Mouse (Mus musculus) forebrain, embryonic 13.5 days (tissue): ENCODE measurements around the gene Stambp. TPM values are rescaled to one million over a fixed set of nuclear protein-coding genes. Genes with fewer than 3 reads are reported as not detected.

ENCODE experiments used
- ATAC-seq: fragments of 200-750 bp; cut with Nextera tagmentation; 2 replicates; pipeline ENCODE4 v1.8.0; 2017
- H3K27ac ChIP-seq: fragments of 300-500 bp; sonication (generic); 2 replicates; pipeline ENCODE4 v1.5.1; 2015; ENCODE audit warnings: inconsistent platforms, mild to moderate bottlenecking, moderate library complexity
- H3K27me3 ChIP-seq: fragments of 300-500 bp; sonication (generic); 2 replicates; pipeline ENCODE4 v1.6.1; 2015; ENCODE audit warnings: mild to moderate bottlenecking, inconsistent platforms
- H3K36me3 ChIP-seq: fragments of 300-500 bp; sonication (generic); 2 replicates; pipeline ENCODE4 v1.6.1; 2015; ENCODE audit warnings: mild to moderate bottlenecking, inconsistent platforms; ENCODE audit not compliant: poor library complexity, severe bottlenecking
- H3K4me1 ChIP-seq: fragments of 300-500 bp; sonication (generic); 2 replicates; pipeline ENCODE4 v1.6.1; 2015; ENCODE audit warnings: inconsistent platforms
- H3K4me2 ChIP-seq: fragments of 300-500 bp; sonication (generic); 2 replicates; pipeline ENCODE4 v1.6.1; 2015; ENCODE audit warnings: inconsistent platforms, mild to moderate bottlenecking, moderate library complexity
- H3K4me3 ChIP-seq: fragments of 300-500 bp; sonication (generic); 2 replicates; pipeline ENCODE4 v1.5.1; 2015; ENCODE audit warnings: mild to moderate bottlenecking, inconsistent platforms
- H3K9ac ChIP-seq: fragments of 300-500 bp; sonication (generic); 2 replicates; pipeline ENCODE4 v1.6.1; 2015; ENCODE audit warnings: mild to moderate bottlenecking, inconsistent platforms
- H3K9me3 ChIP-seq: fragments of 300-500 bp; sonication (generic); replicated peaks from 2 replicates; pipeline ENCODE4 v1.6.1; 2016; ENCODE audit warnings: inconsistent platforms
- WGBS: fragments of 180-500 bp; shearing (Covaris S2); methylation state at CpG from one replicate; pipeline ENCODE4 v1.1.7; 2015; 5-methylcytosine and 5-hydroxymethylcytosine counted together
- polyA plus RNA-seq: library from polyadenylated mRNA; unstranded; fragments of >200 nt; fragmentation: Nextera tagmentation; extraction: Ambion mirVana; gene quantifications from 2 replicates; pipeline ENCODE4 v1.2.1, GENCODE M21; 2015

Gene Stambp
- polyA plus RNA-seq, result 37.2 and 40.0 TPM in 2 replicates

DNA sequence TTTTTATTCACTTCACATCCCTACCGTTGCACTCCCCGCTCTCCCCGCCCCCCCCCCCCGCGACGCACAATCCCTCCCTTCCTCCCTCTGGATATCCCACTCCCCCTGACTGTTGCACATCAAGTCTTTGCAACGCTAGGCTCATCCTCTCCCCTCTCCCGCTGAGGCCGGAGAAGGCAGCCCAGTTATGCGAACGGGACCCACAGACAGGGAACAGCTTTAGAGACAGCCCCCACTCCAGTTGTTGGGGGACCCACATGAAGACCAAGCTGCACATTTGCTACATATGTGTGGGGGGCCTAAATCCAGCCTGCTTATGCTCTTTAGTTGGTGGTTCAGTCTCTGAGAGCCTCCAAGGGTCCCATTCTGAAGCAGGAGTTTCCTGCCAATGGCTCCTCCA lies at the start of gene Stambp:
Stambp (minus strand) TSS at position 59 of the 400 bp plus-strand sequence.
- Histone ChIP-seq H3K27ac (peak within 1 kb of the TSS; percentile 85), H3K27me3 (peaks cover 5% of the 10 kb centered on the region; the same call in 1 of the 2 replicates), H3K4me2 (peak within 1 kb of the TSS; percentile 91), H3K4me1 (peaks cover 16% of the 10 kb centered on the region), H3K9me3 (no peaks in the 10 kb centered on the region), H3K4me3 (peak within 1 kb of the TSS; percentile 82), H3K36me3 (peaks cover 18% of the 10 kb centered on the region), H3K9ac (peak within 1 kb of the TSS; percentile 87)
- WGBS, result 0% methylated on average over 5 of the region's 11 CpGs
- peak; percentile 79 for ATAC-seq

DNA sequence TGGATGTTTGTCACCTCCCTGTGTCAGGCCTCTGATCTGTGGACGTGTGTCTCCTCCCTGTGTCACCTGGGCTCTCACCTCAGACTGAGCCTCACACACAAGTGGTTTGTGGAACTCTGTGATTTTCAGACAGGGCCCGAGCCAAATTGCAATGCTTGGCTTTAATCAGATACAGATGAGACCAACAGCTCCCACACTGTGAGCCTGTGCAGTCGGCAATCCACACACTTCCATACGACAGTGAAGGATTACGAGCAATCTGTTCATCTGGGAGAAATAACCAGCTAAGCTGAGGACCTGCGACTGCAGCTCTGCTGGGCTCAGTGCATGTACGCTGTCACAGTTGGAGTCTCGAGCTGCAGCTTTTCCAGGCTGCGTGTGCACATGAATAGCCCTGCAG lies 47.4 kb upstream of the Stambp start:
- no peaks in the 10 kb centered on the region for H3K9me3 ChIP-seq
- H3K36me3 ChIP-seq, result no peaks in the 10 kb centered on the region
- WGBS, result 78% methylated on average over 9 of the region's 9 CpGs
- no peak overlapping the region for H3K4me3 ChIP-seq
- no peak overlapping the region for H3K9ac ChIP-seq
- no peaks in the 10 kb centered on the region for H3K4me1 ChIP-seq
- no peak for ATAC-seq
- no peaks in the 10 kb centered on the region for H3K27me3 ChIP-seq
- H3K27ac ChIP-seq, result no peak overlapping the region
- no peak overlapping the region for H3K4me2 ChIP-seq

DNA sequence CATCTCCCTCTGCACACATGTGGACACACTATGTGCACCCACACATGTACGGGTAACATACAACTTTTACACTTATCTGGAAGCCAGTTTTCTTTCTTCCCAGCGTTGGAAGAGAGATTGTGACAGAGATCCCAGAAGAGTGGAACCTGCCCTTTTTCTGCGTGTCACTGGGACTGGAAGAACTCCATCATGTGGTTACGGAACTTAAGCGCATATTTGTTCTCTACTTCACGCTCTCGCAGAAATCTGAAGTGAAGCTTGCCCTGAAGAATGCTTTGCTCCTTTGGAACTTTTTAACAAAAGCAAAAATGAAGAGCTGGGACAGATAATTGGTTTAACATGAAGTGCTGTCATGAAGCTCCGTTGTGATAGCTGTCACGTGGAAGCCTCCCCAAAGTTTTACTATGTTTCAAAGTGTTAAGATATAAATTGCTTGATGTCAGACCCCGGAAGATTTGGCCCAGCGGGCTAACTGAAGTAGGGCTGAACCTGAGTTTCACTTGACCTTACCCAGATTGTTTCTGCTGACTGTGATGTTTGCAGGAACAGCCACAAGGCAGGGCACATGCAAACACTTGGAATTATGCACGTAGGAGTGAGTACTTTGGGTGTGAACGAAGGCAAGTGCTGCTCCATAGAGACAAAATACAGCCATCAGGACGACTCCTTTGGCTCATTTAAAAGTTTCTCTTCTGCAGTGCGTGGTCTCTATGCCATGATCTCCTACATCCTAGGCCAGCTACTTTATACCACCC lies 45.2 kb upstream of the Stambp start:
- Histone ChIP-seq H3K9me3 (no peaks in the 10 kb centered on the region), H3K4me3 (no peak overlapping the region), H3K27me3 (no peaks in the 10 kb centered on the region), H3K4me1 (no peaks in the 10 kb centered on the region), H3K4me2 (no peak overlapping the region), H3K9ac (no peak overlapping the region), H3K36me3 (no peaks in the 10 kb centered on the region), H3K27ac (no peak overlapping the region)
- no peak for ATAC-seq
- WGBS, result 88% methylated on average over 15 of the region's 15 CpGs

DNA sequence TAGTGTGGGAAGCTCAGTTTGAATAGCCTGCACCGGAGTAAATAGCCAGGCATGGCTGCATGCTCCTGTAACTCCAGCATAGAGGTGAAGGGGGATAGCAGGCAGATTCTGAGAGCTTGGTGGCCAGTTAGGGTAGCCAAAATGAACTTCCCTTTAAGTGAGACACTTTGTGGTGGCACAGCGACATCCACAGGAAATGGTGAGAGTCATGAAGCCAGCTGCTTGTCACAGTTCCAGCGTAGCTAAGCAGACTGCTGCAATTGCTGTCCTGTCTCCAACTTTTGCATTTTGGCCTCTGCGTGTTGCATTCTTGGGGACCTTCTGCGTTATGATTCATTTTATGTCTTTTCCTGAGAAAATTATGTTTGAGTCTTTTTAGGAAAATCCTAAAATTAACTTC lies 44.0 kb upstream of the Stambp start:
- 87% methylated on average over 5 of the region's 5 CpGs for WGBS
- ATAC-seq, result no peak
- H3K4me1 ChIP-seq, result no peaks in the 10 kb centered on the region

DNA sequence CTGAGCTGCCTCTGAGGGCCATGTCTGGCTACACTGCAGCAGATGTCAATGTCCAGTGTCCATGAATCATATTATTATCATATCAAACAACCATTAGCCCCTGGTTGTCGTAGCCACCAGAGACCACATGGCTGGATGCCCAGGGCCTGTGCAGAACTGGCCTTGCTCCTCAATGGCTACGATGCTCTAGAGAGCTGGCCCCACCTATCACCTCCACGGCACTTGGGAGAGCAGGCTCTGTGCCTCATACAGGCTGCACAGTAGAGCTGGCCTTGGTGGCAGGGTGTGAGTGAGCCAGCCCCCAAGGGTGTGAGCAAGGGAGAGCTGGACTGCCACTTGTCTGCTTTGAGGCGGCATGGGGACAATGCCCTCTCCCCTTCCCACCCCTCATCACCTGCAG lies 41.9 kb upstream of the Stambp start:
- Histone ChIP-seq H3K4me1 (no peaks in the 10 kb centered on the region), H3K9ac (no peak overlapping the region), H3K9me3 (no peaks in the 10 kb centered on the region), H3K27me3 (no peaks in the 10 kb centered on the region), H3K4me3 (no peak overlapping the region), H3K4me2 (no peak overlapping the region), H3K36me3 (no peaks in the 10 kb centered on the region), H3K27ac (no peak overlapping the region)
- 92% methylated on average over 4 of the region's 4 CpGs for WGBS
- ATAC-seq, result no peak

More for the DNA sequence above, 44.0 kb upstream of the Stambp start:
- Histone ChIP-seq H3K4me2 (no peak overlapping the region), H3K9me3 (no peaks in the 10 kb centered on the region), H3K4me3 (no peak overlapping the region), H3K27me3 (no peaks in the 10 kb centered on the region), H3K9ac (no peak overlapping the region), H3K36me3 (no peaks in the 10 kb centered on the region), H3K27ac (no peak overlapping the region)

DNA sequence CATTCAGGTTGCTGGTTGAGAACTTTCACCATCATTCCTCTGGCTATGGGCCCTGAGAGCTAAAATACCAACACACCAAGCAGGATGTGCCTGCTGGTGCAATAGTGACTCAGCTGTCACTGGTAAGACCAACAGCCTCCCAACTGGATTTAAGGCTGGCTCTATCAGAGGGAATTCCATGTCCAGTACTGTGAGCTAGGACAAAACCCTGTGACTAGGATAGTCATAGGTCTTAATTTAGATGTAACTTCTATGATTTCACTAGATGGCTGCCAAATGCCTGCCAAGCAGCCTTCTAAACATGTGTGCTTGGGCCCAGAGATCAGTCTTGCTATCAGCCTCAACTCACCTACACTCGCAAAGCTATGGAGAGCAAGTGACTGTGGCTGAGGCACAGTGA lies 40.4 kb upstream of the Stambp start:
- H3K9ac ChIP-seq, result no peak overlapping the region
- H3K4me1 ChIP-seq, result no peaks in the 10 kb centered on the region
- H3K9me3 ChIP-seq, result no peaks in the 10 kb centered on the region
- H3K36me3 ChIP-seq, result no peaks in the 10 kb centered on the region
- no peak overlapping the region for H3K27ac ChIP-seq
- H3K27me3 ChIP-seq, result no peaks in the 10 kb centered on the region
- no peak for ATAC-seq
- no peak overlapping the region for H3K4me3 ChIP-seq
- no peak overlapping the region for H3K4me2 ChIP-seq
- 100% methylated on average over 1 of the region's 1 CpGs for WGBS

DNA sequence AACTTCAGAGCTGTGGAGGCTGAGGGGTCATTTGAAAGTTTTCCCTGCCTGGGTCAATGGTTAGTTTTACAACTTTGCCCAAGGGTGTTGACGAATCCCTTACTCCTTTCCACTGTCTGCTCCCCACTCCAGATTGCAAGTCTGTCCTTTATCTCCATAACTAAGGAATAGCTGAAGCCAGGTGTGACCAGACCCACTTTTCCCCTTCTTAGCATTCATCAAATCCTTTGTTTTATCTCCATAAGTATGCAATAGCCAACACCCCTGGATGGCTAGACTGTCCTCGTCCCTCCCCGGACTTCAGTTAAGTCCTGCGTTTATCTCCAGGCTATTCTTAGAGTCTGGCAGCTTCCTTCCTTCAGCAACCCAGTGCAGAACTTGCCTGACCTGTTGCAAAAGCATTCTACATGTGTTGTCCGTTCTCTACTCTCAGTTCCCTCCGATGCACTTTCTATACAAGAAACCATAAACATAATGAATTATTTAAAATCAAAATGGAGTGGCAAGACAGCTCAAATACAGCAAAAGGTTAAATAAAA lies 27.2 kb upstream of the Stambp start:
- Histone ChIP-seq H3K4me3 (no peak overlapping the region), H3K36me3 (no peaks in the 10 kb centered on the region), H3K4me2 (peak overlapping the region; percentile 61; the same call in 1 of the 2 replicates), H3K27me3 (no peaks in the 10 kb centered on the region), H3K9me3 (no peaks in the 10 kb centered on the region), H3K4me1 (no peaks in the 10 kb centered on the region), H3K27ac (no peak overlapping the region), H3K9ac (no peak overlapping the region)
- no peak for ATAC-seq
- WGBS, result 86% methylated on average over 6 of the region's 6 CpGs

DNA sequence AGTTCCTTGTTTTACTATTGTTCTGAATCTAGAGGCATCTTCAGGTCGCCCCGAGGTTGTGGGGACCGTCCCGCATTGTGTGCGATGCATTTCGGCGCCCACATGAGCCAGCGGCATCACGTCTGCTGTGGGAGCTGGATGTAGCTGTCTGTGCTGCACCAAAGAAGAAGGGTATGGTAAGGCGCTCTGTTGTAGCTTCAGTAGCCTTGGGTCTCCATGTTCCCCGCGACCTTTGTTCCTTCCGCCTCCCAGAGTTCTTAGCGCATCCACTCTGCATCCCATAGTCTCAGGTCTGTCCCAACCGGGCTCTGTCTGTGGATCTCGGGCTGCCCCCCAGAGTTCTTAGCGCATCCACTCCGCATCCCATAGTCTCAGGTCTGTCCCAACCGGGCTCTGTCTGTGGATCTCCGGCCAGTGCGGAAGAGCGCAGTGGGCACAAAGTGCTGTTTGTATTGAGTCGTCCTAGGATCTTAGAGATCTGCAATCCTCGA lies 26.6 kb upstream of the Stambp start:
- Histone ChIP-seq H3K27ac (no peak overlapping the region), H3K9me3 (no peaks in the 10 kb centered on the region), H3K4me1 (no peaks in the 10 kb centered on the region), H3K4me2 (peak overlapping the region; percentile 61), H3K4me3 (peak overlapping the region; percentile 34), H3K36me3 (no peaks in the 10 kb centered on the region), H3K9ac (peak overlapping the region; percentile 54), H3K27me3 (no peaks in the 10 kb centered on the region)
- 35% methylated on average over 24 of the region's 24 CpGs for WGBS
- peak; percentile 43 for ATAC-seq

DNA sequence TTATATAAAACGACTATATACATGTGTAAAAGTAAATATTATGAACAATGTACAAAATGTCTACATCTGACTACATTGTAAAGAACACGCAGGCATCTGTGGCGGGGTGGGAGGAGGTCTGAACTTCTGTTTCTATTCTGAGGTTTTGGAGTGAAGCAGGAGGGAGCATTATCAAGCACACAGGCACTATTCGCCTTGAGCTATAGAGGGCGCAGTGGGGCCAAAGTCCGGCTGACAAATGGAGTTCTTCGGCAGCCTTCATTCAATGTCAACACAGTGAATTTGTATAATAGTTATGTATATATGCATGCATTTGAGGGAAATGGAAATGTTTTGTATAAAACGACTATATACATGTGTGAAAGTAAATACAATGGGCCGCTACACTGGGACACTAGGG lies 26.1 kb upstream of the Stambp start:
- no peak overlapping the region for H3K27ac ChIP-seq
- H3K4me3 ChIP-seq, result peak overlapping the region; percentile 34
- WGBS, result 14% methylated on average over 9 of the region's 9 CpGs
- H3K36me3 ChIP-seq, result no peaks in the 10 kb centered on the region
- ATAC-seq, result peak; percentile 30
- peak overlapping the region; percentile 61 for H3K4me2 ChIP-seq
- H3K4me1 ChIP-seq, result no peaks in the 10 kb centered on the region
- H3K9ac ChIP-seq, result 0 out of 2 replicates have a peak overlapping the region, but pooled peaks have one; percentile 54
- 0 out of 2 replicates have a peak, but pooled peaks cover 3% of the 10 kb centered on the region for H3K27me3 ChIP-seq
- no peaks in the 10 kb centered on the region for H3K9me3 ChIP-seq

DNA sequence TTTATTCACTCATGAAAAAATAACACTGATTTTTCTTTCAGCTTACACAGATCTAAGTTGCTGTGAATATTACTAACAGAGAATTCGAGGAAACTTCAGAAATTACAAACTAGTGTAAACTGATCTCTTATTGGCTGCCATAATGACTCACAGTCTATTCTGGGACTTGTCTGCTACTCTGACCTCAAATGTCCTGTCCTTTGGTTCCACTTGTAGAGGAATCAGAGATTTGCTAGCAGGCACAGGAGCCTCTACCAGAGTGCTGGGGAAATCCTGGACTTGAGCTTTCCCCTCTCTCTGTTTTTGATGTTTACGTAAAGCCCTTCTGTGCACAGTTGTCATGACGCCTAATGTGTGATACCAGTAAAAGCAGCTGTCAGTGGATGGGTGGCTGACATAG lies 25.5 kb upstream of the Stambp start:
- Histone ChIP-seq H3K4me2 (no peak overlapping the region), H3K36me3 (no peaks in the 10 kb centered on the region), H3K9me3 (no peaks in the 10 kb centered on the region), H3K4me3 (no peak overlapping the region), H3K27me3 (0 out of 2 replicates have a peak, but pooled peaks cover 6% of the 10 kb centered on the region), H3K4me1 (no peaks in the 10 kb centered on the region), H3K9ac (no peak overlapping the region), H3K27ac (no peak overlapping the region)
- ATAC-seq, result no peak
- 65% methylated on average over 3 of the region's 3 CpGs for WGBS

DNA sequence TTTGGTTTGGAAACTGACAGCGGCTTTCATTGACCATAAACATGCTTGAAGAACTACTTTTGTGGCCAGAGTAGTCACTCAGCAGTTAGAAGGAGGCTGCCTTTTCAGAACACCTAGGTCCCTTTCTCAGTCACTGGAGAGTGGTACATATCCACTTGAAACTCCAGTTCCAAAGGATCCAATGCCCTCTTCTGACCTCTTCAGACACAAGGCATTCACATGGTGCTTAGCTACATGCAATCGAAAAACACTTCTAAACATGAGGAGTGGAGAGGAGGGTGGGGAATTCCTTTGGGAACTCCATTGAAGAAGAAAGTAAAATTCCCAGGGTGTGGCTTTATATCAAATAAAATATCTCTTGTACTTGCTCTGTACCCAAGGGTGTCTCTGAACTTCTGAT lies 22.5 kb upstream of the Stambp start:
- no peaks in the 10 kb centered on the region for H3K4me1 ChIP-seq
- H3K9ac ChIP-seq, result no peak overlapping the region
- H3K4me2 ChIP-seq, result no peak overlapping the region
- WGBS, result 84% methylated on average over 2 of the region's 2 CpGs
- H3K36me3 ChIP-seq, result no peaks in the 10 kb centered on the region
- H3K9me3 ChIP-seq, result no peaks in the 10 kb centered on the region
- ATAC-seq, result no peak
- no peak overlapping the region for H3K4me3 ChIP-seq
- 0 out of 2 replicates have a peak, but pooled peaks cover 6% of the 10 kb centered on the region for H3K27me3 ChIP-seq
- no peak overlapping the region for H3K27ac ChIP-seq

DNA sequence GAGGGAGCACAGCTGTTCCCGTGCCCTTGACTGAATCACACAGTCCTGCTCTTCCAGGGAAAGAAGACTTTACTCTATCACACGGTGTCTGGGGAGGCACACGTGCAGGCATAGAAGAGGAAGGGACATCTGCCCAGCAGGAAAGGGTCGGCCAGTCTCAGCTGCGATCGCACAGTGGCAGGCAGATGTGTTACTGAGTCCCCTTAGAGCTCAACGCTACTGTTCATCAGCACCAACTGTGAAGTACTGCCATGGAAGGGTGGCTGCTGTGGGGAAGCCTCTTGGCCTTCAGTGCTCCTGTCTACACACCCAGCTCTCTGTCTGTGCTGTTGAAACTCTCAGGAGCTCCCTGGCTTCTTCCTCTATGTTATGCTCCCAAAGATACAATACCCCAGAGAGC lies 21.4 kb upstream of the Stambp start:
- H3K27ac ChIP-seq, result no peak overlapping the region
- 78% methylated on average over 7 of the region's 7 CpGs for WGBS

More for the DNA sequence above, 21.4 kb upstream of the Stambp start:
- no peak overlapping the region for H3K4me2 ChIP-seq
- no peaks in the 10 kb centered on the region for H3K4me1 ChIP-seq
- H3K4me3 ChIP-seq, result no peak overlapping the region
- no peak for ATAC-seq
- H3K36me3 ChIP-seq, result no peaks in the 10 kb centered on the region
- no peak overlapping the region for H3K9ac ChIP-seq
- 0 out of 2 replicates have a peak, but pooled peaks cover 6% of the 10 kb centered on the region for H3K27me3 ChIP-seq
- no peaks in the 10 kb centered on the region for H3K9me3 ChIP-seq
